Mouse (Mus musculus) intestine, postnatal 0 days (tissue): ENCODE results near the gene B3gnt8. TPM values are rescaled to one million over a fixed set of nuclear protein-coding genes. Genes with fewer than 3 reads are reported as not detected.
A peak's percentile ranks its signal among the peaks of the same experiment; 100 is the strongest.

Experiments used
- ATAC-seq: fragments of 200-750 bp; cut with Nextera tagmentation; 2 replicates; pipeline ENCODE4 v1.8.0; 2017; ENCODE audit warnings: mild to moderate bottlenecking, moderate TSS enrichment, moderate library complexity
- H3K27ac ChIP-seq: fragments of 300-500 bp; sonication (generic); 2 replicates; pipeline ENCODE4 v1.5.1; 2014; ENCODE audit warnings: mild to moderate bottlenecking, low read depth, low read length, moderate library complexity
- H3K27me3 ChIP-seq: fragments of 300-500 bp; sonication (generic); replicated peaks from 2 replicates; pipeline ENCODE4 v1.6.1; 2014; ENCODE audit warnings: low read length, mixed read lengths; ENCODE audit not compliant: control insufficient read depth, insufficient read depth
- H3K36me3 ChIP-seq: fragments of 300-500 bp; sonication (generic); 2 replicates; pipeline ENCODE4 v1.6.1; 2014; ENCODE audit warnings: mild to moderate bottlenecking, moderate library complexity; ENCODE audit not compliant: control insufficient read depth, insufficient read depth
- H3K4me1 ChIP-seq: fragments of 300-500 bp; sonication (generic); replicated peaks from 2 replicates; pipeline ENCODE4 v1.6.1; 2014; ENCODE audit warnings: antibody characterized with exemption, low read length, mixed read lengths; ENCODE audit not compliant: control insufficient read depth, insufficient read depth
- H3K4me2 ChIP-seq: fragments of 300-500 bp; sonication (generic); replicated peaks from 2 replicates; pipeline ENCODE4 v1.6.1; 2014; ENCODE audit warnings: low read depth, mild to moderate bottlenecking, moderate library complexity
- H3K4me3 ChIP-seq: fragments of 300-500 bp; sonication (generic); 2 replicates; pipeline ENCODE4 v1.5.1; 2014; ENCODE audit warnings: low read depth, low read length
- H3K9ac ChIP-seq: fragments of 300-500 bp; sonication (generic); 2 replicates; pipeline ENCODE4 v1.6.1; 2014; ENCODE audit warnings: mild to moderate bottlenecking, low read depth, low read length
- H3K9me3 ChIP-seq: fragments of 300-500 bp; sonication (generic); 2 replicates; pipeline ENCODE4 v1.6.1; 2016; ENCODE audit warnings: mixed run types; ENCODE audit not compliant: control insufficient read depth
- CTCF ChIP-seq: sonication (generic); IDR thresholded peaks from 2 replicates; pipeline ENCODE4 v1.5.1; 2016; ENCODE audit warnings: low read depth, mild to moderate bottlenecking, control low read depth, antibody characterized with exemption, moderate library complexity
- WGBS: fragments of 180-500 bp; shearing (Covaris S2); extraction: QIAGEN DNeasy Blood & Tissue Kit; methylation state at CpG from one replicate; pipeline ENCODE4 v1.1.7; 2014; 5-methylcytosine and 5-hydroxymethylcytosine counted together
- polyA plus RNA-seq: library from polyadenylated mRNA; unstranded; fragments of >200 nt; fragmentation: Nextera tagmentation; extraction: Ambion mirVana; gene quantifications from 2 replicates; pipeline ENCODE4 v1.2.1, GENCODE M21; 2015

Gene B3gnt8
- polyA plus RNA-seq, 1 experiment from 2014 or later, result 3.4 TPM

GRCm38 (mm10) chr7:25651281-25651680 lies 24.8 kb downstream of the B3gnt8 start:
- no peaks in the 10 kb centered on the region for H3K9me3 ChIP-seq
- peak; percentile 14; the same call in 1 of the 2 replicates for TF ChIP-seq CTCF
- H3K27me3 ChIP-seq, result no peaks in the 10 kb centered on the region
- 86% methylated on average over 8 of the region's 8 CpGs for WGBS
- no peak overlapping the region for H3K4me3 ChIP-seq
- H3K4me2 ChIP-seq, result no peak overlapping the region
- no peak for ATAC-seq
- H3K36me3 ChIP-seq, result no peaks in the 10 kb centered on the region
- no peak overlapping the region for H3K27ac ChIP-seq
- H3K4me1 ChIP-seq, result no peaks in the 10 kb centered on the region
- no peak overlapping the region for H3K9ac ChIP-seq

- ATAC-seq, result no peak
- WGBS, result 77% methylated on average over 12 of the region's 12 CpGs
Observed at GRCm38 (mm10) chr7:25652244-25652759, 25.8 kb downstream of the B3gnt8 start.

GRCm38 (mm10) chr7:25655601-25656428 lies 29.4 kb downstream of the B3gnt8 start:
- Histone ChIP-seq H3K9me3 (no peaks in the 10 kb centered on the region), H3K36me3 (no peaks in the 10 kb centered on the region), H3K4me2 (no peak overlapping the region), H3K27ac (no peak overlapping the region), H3K4me1 (no peaks in the 10 kb centered on the region; the same call in 1 of the 2 replicates), H3K27me3 (no peaks in the 10 kb centered on the region), H3K4me3 (no peak overlapping the region), H3K9ac (no peak overlapping the region)
- ATAC-seq, result no peak
- WGBS, result 66% methylated on average over 11 of the region's 11 CpGs
- TF ChIP-seq CTCF, result no peak

More at GRCm38 (mm10) chr7:25652244-25652759, 25.8 kb downstream of the B3gnt8 start:
- Histone ChIP-seq H3K9ac (no peak overlapping the region), H3K36me3 (no peaks in the 10 kb centered on the region), H3K4me3 (no peak overlapping the region), H3K4me2 (no peak overlapping the region), H3K27me3 (no peaks in the 10 kb centered on the region), H3K9me3 (no peaks in the 10 kb centered on the region), H3K4me1 (no peaks in the 10 kb centered on the region), H3K27ac (no peak overlapping the region)
- no peak for TF ChIP-seq CTCF

- Histone ChIP-seq H3K9ac (peak overlapping the region; percentile 77), H3K36me3 (no peaks in the 10 kb centered on the region), H3K27ac (no peak overlapping the region), H3K4me1 (no peaks in the 10 kb centered on the region; the same call in 1 of the 2 replicates), H3K4me2 (peak overlapping the region; percentile 85), H3K27me3 (no peaks in the 10 kb centered on the region), H3K4me3 (peak overlapping the region; percentile 78), H3K9me3 (no peaks in the 10 kb centered on the region)
- TF ChIP-seq CTCF, result no peak
- WGBS, result 30% methylated on average over 10 of the region's 10 CpGs
- ATAC-seq, result no peak
Observed at GRCm38 (mm10) chr7:25657785-25658184, 31.3 kb downstream of the B3gnt8 start.

- Histone ChIP-seq H3K9me3 (no peaks in the 10 kb centered on the region), H3K4me2 (peak within 1 kb of the TSS; percentile 85), H3K4me3 (peak within 1 kb of the TSS; percentile 78), H3K36me3 (peaks cover 8% of the 10 kb centered on the region; the same call in 1 of the 2 replicates), H3K27me3 (no peaks in the 10 kb centered on the region), H3K27ac (peak within 1 kb of the TSS; percentile 58), H3K9ac (peak within 1 kb of the TSS; percentile 77), H3K4me1 (no peaks in the 10 kb centered on the region; the same call in 1 of the 2 replicates)
- TF ChIP-seq CTCF, result no peak; the same call in 1 of the 2 replicates
- ATAC-seq, result peak; percentile 98
- WGBS, result under 1% methylated on average over 50 of the region's 50 CpGs
Observed at GRCm38 (mm10) chr7:25658657-25659472, 32.4 kb downstream of the B3gnt8 start, which contains the start of the genes Bckdha and Exosc5. Gene Bckdha (minus strand): TSS chr7:25658981. Gene Exosc5 (plus strand): TSS chr7:25659164.

GRCm38 (mm10) chr7:25666381-25666780 lies 39.9 kb downstream of the B3gnt8 start:
- no peak for ATAC-seq
- Histone ChIP-seq H3K9ac (no peak overlapping the region), H3K27me3 (no peaks in the 10 kb centered on the region), H3K4me3 (no peak overlapping the region), H3K36me3 (peaks cover 52% of the 10 kb centered on the region; the same call in 1 of the 2 replicates), H3K4me1 (no peaks in the 10 kb centered on the region), H3K27ac (no peak overlapping the region), H3K4me2 (no peak overlapping the region), H3K9me3 (no peaks in the 10 kb centered on the region)
- no peak for TF ChIP-seq CTCF
- WGBS, result 95% methylated on average over 8 of the region's 8 CpGs
